Mouse (Mus musculus) kidney, adult 2 months (tissue): Measurements from ENCODE around the gene Nodal. TPM values are rescaled to one million over a fixed set of nuclear protein-coding genes. Genes with fewer than 3 reads are reported as not detected.

Experiments used
- DNase-seq: peaks from one replicate; pipeline ENCODE4 v3.0.0; 2021
- H3K27ac ChIP-seq: fragments of 200-500 bp; 2 replicates; pipeline ENCODE4 v1.5.1; 2012; ENCODE audit warnings: low read depth, low read length, control low read depth, inconsistent platforms; ENCODE audit not compliant: insufficient read depth
- H3K27me3 ChIP-seq: fragments of 200-500 bp; replicated peaks from 2 replicates; pipeline ENCODE4 v1.6.1; 2012; ENCODE audit warnings: mild to moderate bottlenecking, moderate library complexity, low read length, inconsistent platforms; ENCODE audit not compliant: control insufficient read depth, insufficient read depth
- H3K36me3 ChIP-seq: fragments of 200-500 bp; 2 replicates; pipeline ENCODE4 v1.6.1; 2012; ENCODE audit warnings: mild to moderate bottlenecking, moderate library complexity, low read length, inconsistent platforms; ENCODE audit not compliant: control insufficient read depth, insufficient read depth
- H3K4me1 ChIP-seq: fragments of 200-500 bp; 2 replicates; pipeline ENCODE4 v1.6.1; 2011; ENCODE audit warnings: low read length; ENCODE audit not compliant: control insufficient read depth, insufficient read depth
- H3K4me3 ChIP-seq: fragments of 200-500 bp; 2 replicates; pipeline ENCODE4 v1.5.1; 2011; ENCODE audit warnings: mild to moderate bottlenecking, low read depth, low read length, control low read depth; ENCODE audit not compliant: insufficient read depth
- CTCF ChIP-seq: fragments of 200-500 bp; conservative IDR thresholded peaks from 2 replicates; pipeline ENCODE4 v1.5.1; 2011; ENCODE audit warnings: low read depth, mild to moderate bottlenecking, control low read depth, low read length, moderate library complexity, mixed read lengths; ENCODE audit not compliant: insufficient read depth, insufficient read length
- POLR2A ChIP-seq: fragments of 200-500 bp; IDR thresholded peaks from one replicate; pipeline ENCODE4 v1.6.1; 2011; ENCODE audit warnings: low read depth, low read length, control low read depth
- WGBS: fragments of 180-500 bp; shearing (Covaris S2); methylation state at CpG from one replicate; pipeline ENCODE4 v1.1.7; 2018; 5-methylcytosine and 5-hydroxymethylcytosine counted together
- polyA plus RNA-seq: library from polyadenylated mRNA; depleted of rRNA; stranded (reverse); fragments of >200 nt; gene quantifications from 2 replicates; pipeline ENCODE4 v1.2.3, GENCODE M21; 2012

Gene Nodal
- polyA plus RNA-seq, 1 experiment = 0.06 TPM

- H3K4me3 ChIP-seq = no peak overlapping the region
- peak; percentile 74 for DNase-seq
- WGBS = 27% methylated on average over 13 of the region's 13 CpGs
- no peaks in the 10 kb centered on the region for H3K4me1 ChIP-seq
- no peak overlapping the region for H3K27ac ChIP-seq
- no peak for TF ChIP-seq POLR2A
- TF ChIP-seq CTCF = peak; percentile 94
- no peaks in the 10 kb centered on the region for H3K36me3 ChIP-seq
- no peaks in the 10 kb centered on the region for H3K27me3 ChIP-seq
These were observed 18.5 kb upstream of the Nodal start for GRCm38 (mm10) chr10:61399156-61399734.

- Histone ChIP-seq H3K4me3 (no peak overlapping the region), H3K27me3 (no peaks in the 10 kb centered on the region), H3K36me3 (no peaks in the 10 kb centered on the region), H3K4me1 (no peaks in the 10 kb centered on the region), H3K27ac (no peak overlapping the region)
- no peak for TF ChIP-seq CTCF
- TF ChIP-seq POLR2A = no peak
- DNase-seq = no peak
- 92% methylated on average over 5 of the region's 5 CpGs for WGBS
These were observed 17.4 kb upstream of the Nodal start for GRCm38 (mm10) chr10:61400407-61400806.

GRCm38 (mm10) chr10:61402480-61402879 lies 15.3 kb upstream of the Nodal start:
- no peaks in the 10 kb centered on the region for H3K36me3 ChIP-seq
- no peaks in the 10 kb centered on the region for H3K27me3 ChIP-seq
- DNase-seq = no peak
- H3K4me3 ChIP-seq = no peak overlapping the region
- TF ChIP-seq CTCF = 0 out of 2 replicates have a peak, but pooled peaks have one; percentile 21
- TF ChIP-seq POLR2A = no peak
- no peak overlapping the region for H3K27ac ChIP-seq
- H3K4me1 ChIP-seq = no peaks in the 10 kb centered on the region
- 75% methylated on average over 5 of the region's 5 CpGs for WGBS

GRCm38 (mm10) chr10:61402911-61403310 lies 14.9 kb upstream of the Nodal start:
- no peak overlapping the region for H3K27ac ChIP-seq
- no peak overlapping the region for H3K4me3 ChIP-seq
- TF ChIP-seq CTCF (no peak), POLR2A (no peak)
- peak; percentile 55 for DNase-seq
- 47% methylated on average over 2 of the region's 2 CpGs for WGBS
- H3K4me1 ChIP-seq = no peaks in the 10 kb centered on the region
- H3K27me3 ChIP-seq = no peaks in the 10 kb centered on the region
- no peaks in the 10 kb centered on the region for H3K36me3 ChIP-seq

GRCm38 (mm10) chr10:61405958-61406357 lies 11.8 kb upstream of the Nodal start:
- no peak overlapping the region for H3K4me3 ChIP-seq
- no peak overlapping the region for H3K27ac ChIP-seq
- no peaks in the 10 kb centered on the region for H3K27me3 ChIP-seq
- no peaks in the 10 kb centered on the region for H3K4me1 ChIP-seq
- WGBS = 34% methylated on average over 10 of the region's 10 CpGs
- DNase-seq = no peak
- TF ChIP-seq POLR2A = no peak
- no peak for TF ChIP-seq CTCF
- no peaks in the 10 kb centered on the region for H3K36me3 ChIP-seq

GRCm38 (mm10) chr10:61409776-61410175 lies 8.0 kb upstream of the Nodal start:
- Histone ChIP-seq H3K27me3 (no peaks in the 10 kb centered on the region), H3K27ac (no peak overlapping the region), H3K4me1 (no peaks in the 10 kb centered on the region), H3K4me3 (no peak overlapping the region), H3K36me3 (no peaks in the 10 kb centered on the region)
- TF ChIP-seq POLR2A (no peak), CTCF (no peak)
- 21% methylated on average over 4 of the region's 4 CpGs for WGBS
- DNase-seq = no peak

GRCm38 (mm10) chr10:61410193-61410592 lies 7.6 kb upstream of the Nodal start:
- H3K36me3 ChIP-seq = no peaks in the 10 kb centered on the region
- WGBS = 60% methylated on average over 9 of the region's 9 CpGs
- TF ChIP-seq CTCF (no peak), POLR2A (no peak)

More at GRCm38 (mm10) chr10:61410193-61410592, 7.6 kb upstream of the Nodal start:
- no peak for DNase-seq
- H3K4me3 ChIP-seq = no peak overlapping the region
- H3K27me3 ChIP-seq = no peaks in the 10 kb centered on the region
- H3K27ac ChIP-seq = no peak overlapping the region
- no peaks in the 10 kb centered on the region for H3K4me1 ChIP-seq
